Mouse (Mus musculus) G1E (cell line): ENCODE measurements at regions not wholly inside any gene's neighbourhood (a gene's known extent, or its start where the extent isn't known, plus 50 kb on each side); places are given as distances from the start of the nearest gene placed in this dataset.

Experiments used
- CTCF ChIP-seq: IDR thresholded peaks from 2 replicates; pipeline ENCODE4 v1.5.1; 2012; ENCODE audit warnings: low read depth, low read length, inconsistent platforms, mixed read lengths
- GATA1 ChIP-seq: IDR thresholded peaks from 2 replicates; pipeline ENCODE4 v1.6.1; 2012; ENCODE audit warnings: borderline replicate concordance, low read length, inconsistent platforms, mixed read lengths
- POLR2AphosphoS5 ChIP-seq: IDR thresholded peaks from 2 replicates; pipeline ENCODE4 v1.6.1; 2012; ENCODE audit warnings: low read depth, low read length, inconsistent platforms; ENCODE audit not compliant: insufficient replicate concordance
- TAL1 ChIP-seq: conservative IDR thresholded peaks from 2 replicates; pipeline ENCODE4 v1.6.1; 2012; ENCODE audit warnings: low read depth, low read length, inconsistent platforms, mixed read lengths

GRCm38 (mm10) chr5:118839916-118840315 lies 279.4 kb downstream of the Med13l start:
- TF ChIP-seq CTCF (no peak), GATA1 (no peak), TAL1 (no peak), POLR2AphosphoS5 (no peak)
